Mouse (Mus musculus): ENCODE data around the gene Acaa1a. TPM values are rescaled to one million over a fixed set of nuclear protein-coding genes. Genes with fewer than 3 reads are reported as not detected.
"Not testable (repeated sequence)": the region's sequence is repeated elsewhere in the genome, so short reads cannot be mapped to it uniquely, and the experiment has no call there.

Acaa1a gene
- polyA plus RNA-seq, 1 experiment, result 13.7 TPM

- H3K36me3 ChIP-seq (ENCODE audit: control insufficient read depth, insufficient read depth, low read length), result no peaks in the 10 kb centered on the region
- no peaks in the 10 kb centered on the region for H3K27me3 ChIP-seq (ENCODE audit: control insufficient read depth, insufficient read depth, low read length)
- no peaks in the 10 kb centered on the region for H3K4me1 ChIP-seq (ENCODE audit: control insufficient read depth, insufficient read depth, low read length)
- no peak overlapping the region for H3K27ac ChIP-seq (ENCODE audit: control insufficient read depth, insufficient read depth, low read depth, low read length)
- TF ChIP-seq CTCF (IDR thresholded peaks at IDR 0.05; ENCODE audit: control insufficient read depth, insufficient read depth, insufficient replicate concordance, low read depth, low read length) (no peak), POLR2A (IDR thresholded peaks at IDR 0.05; ENCODE audit: control insufficient read depth, low read depth, low read length) (no peak)
- H3K4me3 ChIP-seq (ENCODE audit: control insufficient read depth, low read depth, low read length), result no peak overlapping the region
These were observed 28.9 kb downstream of the Acaa1a start for GRCm38 (mm10) chr9:119368367-119368766.

GRCm38 (mm10) chr9:119370770-119371169 is 31.3 kb downstream of the Acaa1a start:
- not testable (repeated sequence) for H3K4me3 ChIP-seq (ENCODE audit: control insufficient read depth, low read depth, low read length); H3K36me3 ChIP-seq (ENCODE audit: control insufficient read depth, insufficient read depth, low read length); H3K27ac ChIP-seq (ENCODE audit: control insufficient read depth, insufficient read depth, low read depth, low read length); H3K27me3 ChIP-seq (ENCODE audit: control insufficient read depth, insufficient read depth, low read length); H3K4me1 ChIP-seq (ENCODE audit: control insufficient read depth, insufficient read depth, low read length)

GRCm38 (mm10) chr9:119371251-119371650 is 31.8 kb downstream of the Acaa1a start:
- no peak overlapping the region for H3K4me3 ChIP-seq (ENCODE audit: control insufficient read depth, low read depth, low read length)
- H3K27ac ChIP-seq (ENCODE audit: control insufficient read depth, insufficient read depth, low read depth, low read length), result no peak overlapping the region
- no peaks in the 10 kb centered on the region for H3K27me3 ChIP-seq (ENCODE audit: control insufficient read depth, insufficient read depth, low read length)
- no peaks in the 10 kb centered on the region for H3K36me3 ChIP-seq (ENCODE audit: control insufficient read depth, insufficient read depth, low read length)
- TF ChIP-seq CTCF (IDR thresholded peaks at IDR 0.05; ENCODE audit: control insufficient read depth, insufficient read depth, insufficient replicate concordance, low read depth, low read length) (no peak), POLR2A (IDR thresholded peaks at IDR 0.05; ENCODE audit: control insufficient read depth, low read depth, low read length) (no peak)
- no peaks in the 10 kb centered on the region for H3K4me1 ChIP-seq (ENCODE audit: control insufficient read depth, insufficient read depth, low read length)

- TF ChIP-seq POLR2A (IDR thresholded peaks at IDR 0.05; ENCODE audit: control insufficient read depth, low read depth, low read length) (no peak), CTCF (IDR thresholded peaks at IDR 0.05; ENCODE audit: control insufficient read depth, insufficient read depth, insufficient replicate concordance, low read depth, low read length) (no peak)
- no peak overlapping the region for H3K4me3 ChIP-seq (ENCODE audit: control insufficient read depth, low read depth, low read length)
- H3K27ac ChIP-seq (ENCODE audit: control insufficient read depth, insufficient read depth, low read depth, low read length), result no peak overlapping the region
- H3K4me1 ChIP-seq (ENCODE audit: control insufficient read depth, insufficient read depth, low read length), result no peaks in the 10 kb centered on the region
- H3K36me3 ChIP-seq (ENCODE audit: control insufficient read depth, insufficient read depth, low read length), result no peaks in the 10 kb centered on the region
- H3K27me3 ChIP-seq (ENCODE audit: control insufficient read depth, insufficient read depth, low read length), result no peaks in the 10 kb centered on the region
These were observed 35.5 kb downstream of the Acaa1a start for GRCm38 (mm10) chr9:119375008-119375407.

GRCm38 (mm10) chr9:119375556-119375955 is 36.1 kb downstream of the Acaa1a start:
- no peaks in the 10 kb centered on the region for H3K4me1 ChIP-seq (ENCODE audit: control insufficient read depth, insufficient read depth, low read length)
- H3K27ac ChIP-seq (ENCODE audit: control insufficient read depth, insufficient read depth, low read depth, low read length), result no peak overlapping the region
- no peaks in the 10 kb centered on the region for H3K27me3 ChIP-seq (ENCODE audit: control insufficient read depth, insufficient read depth, low read length)

GRCm38 (mm10) chr9:119378231-119378630 is 38.8 kb downstream of the Acaa1a start:
- H3K27me3 ChIP-seq (ENCODE audit: control insufficient read depth, insufficient read depth, low read length), result no peaks in the 10 kb centered on the region
- no peaks in the 10 kb centered on the region for H3K4me1 ChIP-seq (ENCODE audit: control insufficient read depth, insufficient read depth, low read length)
- no peak overlapping the region for H3K4me3 ChIP-seq (ENCODE audit: control insufficient read depth, low read depth, low read length)
- H3K36me3 ChIP-seq (ENCODE audit: control insufficient read depth, insufficient read depth, low read length), result no peaks in the 10 kb centered on the region
- no peak for TF ChIP-seq CTCF (IDR thresholded peaks at IDR 0.05; ENCODE audit: control insufficient read depth, insufficient read depth, insufficient replicate concordance, low read depth, low read length)
- no peak for TF ChIP-seq POLR2A (IDR thresholded peaks at IDR 0.05; ENCODE audit: control insufficient read depth, low read depth, low read length)
- no peak overlapping the region for H3K27ac ChIP-seq (ENCODE audit: control insufficient read depth, insufficient read depth, low read depth, low read length)

More at GRCm38 (mm10) chr9:119375556-119375955, 36.1 kb downstream of the Acaa1a start:
- no peak for TF ChIP-seq POLR2A (IDR thresholded peaks at IDR 0.05; ENCODE audit: control insufficient read depth, low read depth, low read length)
- TF ChIP-seq CTCF (IDR thresholded peaks at IDR 0.05; ENCODE audit: control insufficient read depth, insufficient read depth, insufficient replicate concordance, low read depth, low read length), result no peak
- H3K36me3 ChIP-seq (ENCODE audit: control insufficient read depth, insufficient read depth, low read length), result no peaks in the 10 kb centered on the region
- H3K4me3 ChIP-seq (ENCODE audit: control insufficient read depth, low read depth, low read length), result no peak overlapping the region

- Histone ChIP-seq H3K4me1 (ENCODE audit: control insufficient read depth, insufficient read depth, low read length) (no peaks in the 10 kb centered on the region), H3K36me3 (ENCODE audit: control insufficient read depth, insufficient read depth, low read length) (no peaks in the 10 kb centered on the region), H3K4me3 (ENCODE audit: control insufficient read depth, low read depth, low read length) (no peak overlapping the region), H3K27me3 (ENCODE audit: control insufficient read depth, insufficient read depth, low read length) (no peaks in the 10 kb centered on the region), H3K27ac (ENCODE audit: control insufficient read depth, insufficient read depth, low read depth, low read length) (no peak overlapping the region)
- TF ChIP-seq CTCF (IDR thresholded peaks at IDR 0.05; ENCODE audit: control insufficient read depth, insufficient read depth, insufficient replicate concordance, low read depth, low read length), result no peak
- TF ChIP-seq POLR2A (IDR thresholded peaks at IDR 0.05; ENCODE audit: control insufficient read depth, low read depth, low read length), result no peak
These were observed 43.1 kb downstream of the Acaa1a start for GRCm38 (mm10) chr9:119382603-119383002.

GRCm38 (mm10) chr9:119388956-119389355 is 49.5 kb downstream of the Acaa1a start:
- no peaks in the 10 kb centered on the region for H3K27me3 ChIP-seq (ENCODE audit: control insufficient read depth, insufficient read depth, low read length)
- H3K4me1 ChIP-seq (ENCODE audit: control insufficient read depth, insufficient read depth, low read length), result no peaks in the 10 kb centered on the region
- H3K27ac ChIP-seq (ENCODE audit: control insufficient read depth, insufficient read depth, low read depth, low read length), result no peak overlapping the region
- H3K36me3 ChIP-seq (ENCODE audit: control insufficient read depth, insufficient read depth, low read length), result no peaks in the 10 kb centered on the region
- no peak overlapping the region for H3K4me3 ChIP-seq (ENCODE audit: control insufficient read depth, low read depth, low read length)
- TF ChIP-seq POLR2A (IDR thresholded peaks at IDR 0.05; ENCODE audit: control insufficient read depth, low read depth, low read length) (no peak), CTCF (IDR thresholded peaks at IDR 0.05; ENCODE audit: control insufficient read depth, insufficient read depth, insufficient replicate concordance, low read depth, low read length) (no peak)
